Mouse (Mus musculus) brown adipose tissue, adult 24 weeks (tissue): ENCODE measurements around the gene Psg18. TPM values are rescaled to one million over a fixed set of nuclear protein-coding genes. Genes with fewer than 3 reads are reported as not detected.
"Not testable (repeated sequence)": the region's sequence is repeated elsewhere in the genome, so short reads cannot be mapped to it uniquely, and the experiment has no call there.

Experiments
- H3K27ac ChIP-seq: fragments of 200-500 bp; replicated peaks from 2 replicates; pipeline ENCODE4 v1.5.1; 2012; ENCODE audit warnings: low read depth, mild to moderate bottlenecking, low read length
- H3K4me1 ChIP-seq: fragments of 200-500 bp; 2 replicates; pipeline ENCODE4 v1.6.1; 2012; ENCODE audit warnings: low read length, mixed read lengths; ENCODE audit not compliant: control insufficient read depth, insufficient read depth, insufficient read length
- H3K4me3 ChIP-seq: fragments of 200-500 bp; 2 replicates; pipeline ENCODE4 v1.5.1; 2012; ENCODE audit warnings: low read depth, mild to moderate bottlenecking, low read length, moderate library complexity; ENCODE audit not compliant: insufficient read depth
- polyA plus RNA-seq: library from polyadenylated mRNA; stranded (reverse); fragments of >200 nt; gene quantifications from 2 replicates; pipeline ENCODE4 v1.2.4, GENCODE M21; 2012; ENCODE audit not compliant: missing spikeins, insufficient read depth, insufficient read length

Psg18 gene
- not detected in 2 replicates for polyA plus RNA-seq

GRCm38 (mm10) chr7:18354909-18355308 is at the start of gene Psg18:
TSS of gene Psg18 (minus strand) at chr7:18355009.
- H3K4me3 ChIP-seq, H3K4me1 ChIP-seq, H3K27ac ChIP-seq: not testable (repeated sequence)

- H3K4me3 ChIP-seq = no peak overlapping the region
- H3K27ac ChIP-seq = no peak overlapping the region
- H3K4me1 ChIP-seq = no peaks in the 10 kb centered on the region
Observed at GRCm38 (mm10) chr7:18403407-18403806, 48.6 kb upstream of the Psg18 start.

GRCm38 (mm10) chr7:18402527-18403237 is 47.9 kb upstream of the Psg18 start:
- H3K4me3 ChIP-seq = no peak overlapping the region
- no peak overlapping the region for H3K27ac ChIP-seq
- no peaks in the 10 kb centered on the region for H3K4me1 ChIP-seq

- not testable (repeated sequence) for H3K27ac ChIP-seq, H3K4me1 ChIP-seq, H3K4me3 ChIP-seq
Observed at GRCm38 (mm10) chr7:18391483-18391882, 36.7 kb upstream of the Psg18 start.

GRCm38 (mm10) chr7:18378295-18378694 is 23.5 kb upstream of the Psg18 start:
- H3K27ac ChIP-seq = no peak overlapping the region

GRCm38 (mm10) chr7:18335411-18335810 is 19.4 kb downstream of the Psg18 start:
- not testable (repeated sequence) for H3K4me1 ChIP-seq, H3K4me3 ChIP-seq, H3K27ac ChIP-seq

More at GRCm38 (mm10) chr7:18378295-18378694, 23.5 kb upstream of the Psg18 start:
- no peak overlapping the region for H3K4me3 ChIP-seq
- H3K4me1 ChIP-seq = no peaks in the 10 kb centered on the region

Other genes starting within 250 kb of the Psg18 start
- not detected in 2 replicates for gene Igfl3, start 178.5 kb downstream of the Psg18 start, polyA plus RNA-seq
- not detected in 2 replicates for gene Mill1, start 109.7 kb downstream of the Psg18 start, polyA plus RNA-seq
- not detected in 2 replicates for gene Psg28, start 77.0 kb upstream of the Psg18 start, polyA plus RNA-seq
- not detected in 2 replicates for gene Psg26, start 129.2 kb upstream of the Psg18 start, polyA plus RNA-seq
- gene Psg25, start 177.3 kb upstream of the Psg18 start, polyA plus RNA-seq = not detected in 2 replicates
- not detected in 2 replicates for gene Psg27, start 212.3 kb upstream of the Psg18 start, polyA plus RNA-seq